Mouse (Mus musculus) CD4-positive helper T cell, adult 2 months (primary cell): ENCODE data around the gene E330017A01Rik.
"Not testable (repeated sequence)": the region's sequence is repeated elsewhere in the genome, so short reads cannot be mapped to it uniquely, and the experiment has no call there.

Experiments
- DNase-seq: peaks from one replicate; pipeline ENCODE4 v3.0.0-alpha.2; 2012; ENCODE audit warnings: low read depth, missing footprints, low spot score

Gene E330017A01Rik

DNA sequence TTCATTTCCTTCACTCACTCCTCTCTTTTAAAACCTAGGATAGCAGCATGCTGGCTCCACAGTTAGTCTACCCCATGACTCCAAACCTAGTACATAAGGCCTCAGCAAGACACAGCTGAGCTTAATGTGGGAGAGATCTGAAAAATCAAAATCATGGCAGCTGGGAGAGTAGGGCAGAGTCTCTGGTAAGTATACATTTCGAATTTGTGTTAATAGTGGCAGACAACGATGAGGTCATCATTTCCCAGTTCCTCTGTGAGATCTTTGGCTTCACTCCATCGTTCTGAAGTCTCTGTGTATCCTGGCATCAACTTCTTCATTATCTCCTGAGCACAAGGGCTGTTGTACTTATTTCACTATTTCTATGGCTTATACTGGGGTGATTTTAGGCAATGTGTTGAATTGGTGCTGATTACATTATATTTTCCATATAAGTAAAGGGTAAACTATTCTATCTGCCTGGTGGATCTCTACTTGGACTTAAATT lies at the start of gene E330017A01Rik:
Gene E330017A01Rik (minus strand): TSS at position 51 of the 487 bp plus-strand sequence.
- DNase-seq = no peak

DNA sequence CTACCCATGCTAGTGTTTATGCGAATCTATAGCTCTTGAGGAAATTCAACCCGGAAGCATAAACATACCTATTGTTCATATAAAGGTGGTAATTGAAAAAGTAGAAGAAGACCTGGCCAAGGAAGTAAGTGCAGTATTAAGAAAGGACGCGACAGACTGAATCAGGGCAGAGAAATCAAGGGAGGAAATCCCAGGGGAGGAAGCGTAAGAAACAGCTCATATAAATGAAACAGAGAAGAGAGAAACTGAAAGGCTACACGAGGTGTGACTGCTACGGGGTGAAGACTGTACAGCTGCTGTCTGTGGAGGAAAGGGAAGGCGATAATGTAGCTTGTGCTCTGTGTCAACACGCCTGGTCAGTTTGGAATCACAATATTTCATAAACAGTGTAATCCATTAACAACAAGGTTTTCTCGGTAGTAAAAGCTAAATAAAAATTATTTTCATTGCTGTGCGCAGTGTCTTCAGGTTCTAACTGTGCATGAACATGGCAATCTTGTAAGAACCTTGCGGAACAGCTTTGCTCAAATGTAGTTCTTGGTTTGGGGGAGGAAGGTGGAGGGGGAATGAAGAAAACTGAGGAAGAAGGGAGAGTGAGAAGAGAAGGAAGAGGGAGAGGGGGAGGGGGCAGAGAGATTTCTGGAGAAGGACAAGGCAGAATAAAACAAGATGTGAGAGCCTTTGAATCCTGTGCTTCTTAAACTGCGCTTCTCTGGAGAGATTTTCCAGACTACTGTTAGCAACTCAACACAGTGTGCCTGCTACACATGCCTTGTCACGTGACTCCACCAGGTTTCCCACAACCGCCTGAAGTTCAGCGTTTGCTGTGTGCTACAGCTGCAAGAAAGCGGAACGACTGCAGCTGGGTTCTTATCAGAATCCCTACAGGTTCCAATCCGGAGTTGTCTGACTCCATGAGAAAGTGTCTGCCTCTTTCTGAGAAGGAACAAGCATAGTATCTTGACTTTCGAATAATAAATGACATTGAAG lies 47.3 kb upstream of the E330017A01Rik start:
- peak; percentile 53 for DNase-seq

DNA sequence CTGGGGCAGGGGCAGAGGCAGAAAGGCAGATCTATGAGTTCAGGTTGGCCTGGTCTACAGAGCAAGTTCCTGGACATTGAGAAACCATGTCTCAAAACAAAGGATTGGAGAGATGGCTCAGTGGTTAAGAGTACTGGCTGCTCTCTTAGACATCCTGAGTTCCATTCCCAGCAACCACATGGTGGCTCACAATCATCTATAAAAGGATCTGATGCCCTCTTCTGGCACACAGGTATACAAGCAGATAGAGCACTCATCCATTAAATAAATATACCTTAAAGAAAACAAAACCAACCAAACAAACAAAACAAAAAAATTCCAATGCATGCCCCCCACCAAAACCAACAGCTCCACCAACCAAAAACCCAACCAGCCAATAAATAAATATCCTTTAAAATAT lies 46.0 kb upstream of the E330017A01Rik start:
- DNase-seq = peak; percentile 34

DNA sequence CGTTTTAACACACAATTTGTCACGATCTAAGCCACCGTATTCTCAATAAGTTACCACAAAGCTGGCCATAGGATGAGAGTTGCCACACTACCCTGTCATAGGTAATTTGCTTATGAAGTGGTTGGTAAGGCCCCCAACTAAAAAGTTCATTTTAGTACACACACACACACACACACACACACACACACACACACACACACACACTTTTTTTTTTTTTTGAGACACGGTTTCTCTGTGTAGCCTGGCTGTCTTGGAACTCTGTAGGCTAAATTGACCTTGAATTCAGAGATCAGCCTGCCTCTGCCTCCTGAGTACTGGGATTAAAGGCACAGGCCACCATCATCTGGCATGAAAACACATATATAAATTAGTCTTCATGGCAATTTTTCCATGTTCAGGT lies 45.4 kb upstream of the E330017A01Rik start:
- no peak for DNase-seq

DNA sequence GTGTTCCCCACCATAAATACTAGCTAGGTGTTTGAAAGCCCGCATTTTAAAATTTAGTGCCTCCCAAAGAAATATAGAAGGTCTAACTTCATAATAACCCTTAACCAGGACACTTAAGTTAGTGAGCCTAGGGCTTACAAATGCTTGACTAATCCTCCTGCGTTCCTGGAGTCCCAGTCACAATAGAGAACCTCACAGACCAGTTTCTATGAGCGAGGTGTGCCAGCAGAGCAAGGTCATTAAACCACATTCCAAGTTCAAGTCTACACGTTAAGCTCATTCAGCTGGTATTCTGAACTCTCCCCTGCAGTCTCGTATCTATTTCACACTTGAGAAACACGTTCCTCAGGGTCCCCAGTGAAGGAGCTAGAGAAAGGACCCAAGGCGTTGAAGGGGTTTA lies 44.3 kb upstream of the E330017A01Rik start:
- no peak for DNase-seq

DNA sequence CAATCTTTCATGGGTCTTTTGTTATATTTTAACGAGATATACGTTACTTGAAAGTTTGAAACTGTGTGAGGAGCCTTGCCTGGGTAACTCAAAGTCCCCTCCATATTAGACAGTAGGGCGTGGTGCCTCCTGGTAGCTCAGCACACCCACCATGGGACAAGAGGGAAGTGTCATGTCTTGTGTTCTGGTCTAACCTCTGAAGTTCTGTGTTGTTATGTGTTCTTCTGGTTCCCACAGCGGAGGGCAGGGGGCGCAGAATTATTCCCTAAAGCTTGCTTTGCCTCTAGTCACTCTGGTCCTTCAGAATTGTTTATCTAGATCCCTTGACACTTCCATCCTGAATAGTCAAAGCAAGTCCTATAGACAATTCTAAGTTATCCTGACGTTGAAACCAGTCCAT lies 43.5 kb upstream of the E330017A01Rik start:
- DNase-seq = no peak

DNA sequence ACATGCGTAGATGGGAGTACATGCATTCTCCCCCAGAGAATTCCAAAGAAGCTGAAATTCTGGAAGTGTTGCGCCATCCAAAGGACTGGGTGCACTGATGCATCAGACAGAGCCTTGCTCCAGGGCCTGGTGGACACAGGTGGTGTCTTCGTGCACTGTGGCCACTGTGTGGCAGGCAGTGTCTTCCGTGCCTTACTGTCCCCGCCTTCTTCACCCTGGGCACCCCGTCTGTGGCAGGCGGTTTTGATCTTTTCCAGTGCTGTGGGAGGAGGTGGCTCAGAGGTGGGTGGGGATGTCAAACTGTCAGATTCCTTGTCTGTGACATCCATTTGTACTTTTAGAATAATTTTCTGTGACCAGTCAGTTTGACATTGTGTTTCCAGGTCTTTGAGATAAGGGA lies 40.1 kb upstream of the E330017A01Rik start:
- DNase-seq = peak; percentile 55

DNA sequence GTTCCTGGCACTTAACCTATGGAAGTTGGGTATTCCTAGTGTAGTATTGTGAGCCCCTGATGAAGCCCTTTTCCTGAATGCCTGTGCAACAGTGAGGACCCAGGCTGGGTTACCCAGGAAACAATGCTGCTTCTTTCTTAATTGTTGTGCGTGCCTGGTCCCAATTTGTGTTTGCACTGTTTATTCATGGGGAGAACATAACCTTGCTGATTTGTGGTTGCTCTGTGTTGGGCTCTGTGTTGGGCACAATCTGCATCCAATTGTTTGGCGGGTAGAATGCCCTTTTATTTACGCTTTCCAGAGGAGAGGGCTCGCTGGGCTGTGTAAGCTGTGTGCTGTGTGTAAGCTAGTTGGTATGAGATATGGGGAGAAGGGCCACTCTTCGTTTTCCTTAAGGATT lies 39.0 kb upstream of the E330017A01Rik start:
- no peak for DNase-seq

DNA sequence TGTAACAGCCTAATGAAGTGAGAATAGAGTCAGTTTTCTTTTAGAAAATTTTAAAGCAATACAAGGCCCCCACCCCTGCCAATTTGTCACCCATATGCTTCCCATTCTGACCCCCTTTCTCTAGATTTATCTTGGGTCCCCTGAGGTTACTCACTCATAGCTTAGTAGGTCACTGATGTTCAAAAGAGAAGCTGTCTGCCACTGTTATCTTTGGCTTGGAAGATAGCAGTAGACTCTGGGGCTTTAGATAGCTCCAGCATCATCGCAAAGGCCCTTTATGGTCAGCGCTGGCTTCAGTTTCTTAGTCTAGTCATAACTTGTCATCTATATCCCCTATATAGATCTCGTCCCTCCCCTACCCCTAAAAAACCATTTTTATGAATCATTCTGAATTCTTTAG lies 38.1 kb upstream of the E330017A01Rik start:
- no peak for DNase-seq

DNA sequence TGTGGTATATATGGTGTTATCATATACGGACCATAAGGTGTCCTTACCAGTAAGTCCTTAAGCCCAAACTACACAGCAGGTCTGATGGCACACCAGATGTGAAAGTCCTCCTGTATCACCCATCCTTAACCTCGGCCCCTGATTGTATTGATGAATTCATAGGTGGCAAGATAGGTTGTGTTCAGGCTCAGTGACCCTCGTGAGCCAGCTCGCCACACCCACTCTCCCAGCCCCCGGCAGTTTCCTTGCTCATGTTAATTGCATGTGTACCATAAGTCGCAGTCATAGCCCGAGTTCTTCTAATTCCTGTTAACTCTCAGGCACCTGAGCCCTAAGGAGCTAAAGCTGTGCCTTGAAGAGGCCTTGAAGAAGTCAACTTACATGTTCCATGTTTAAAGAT lies 37.6 kb upstream of the E330017A01Rik start:
- no peak for DNase-seq

DNA sequence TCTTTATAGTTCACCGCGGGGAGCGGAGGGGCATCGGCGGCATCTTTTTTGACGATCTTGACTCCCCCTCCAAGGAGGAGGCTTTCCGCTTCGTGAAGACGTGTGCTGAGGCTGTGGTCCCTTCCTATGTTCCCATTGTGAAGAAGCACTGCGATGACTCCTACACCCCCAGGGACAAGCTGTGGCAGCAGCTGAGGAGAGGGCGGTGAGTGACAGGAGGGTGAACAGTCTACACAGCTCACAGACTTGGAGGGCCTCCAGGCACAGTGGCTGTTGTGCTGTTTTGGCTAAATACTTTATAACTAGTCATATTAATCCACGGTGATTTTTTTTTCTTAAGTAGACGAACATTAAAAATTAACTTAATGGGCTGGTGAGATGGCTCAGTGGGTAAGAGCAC lies 36.7 kb upstream of the E330017A01Rik start:
- DNase-seq = no peak

DNA sequence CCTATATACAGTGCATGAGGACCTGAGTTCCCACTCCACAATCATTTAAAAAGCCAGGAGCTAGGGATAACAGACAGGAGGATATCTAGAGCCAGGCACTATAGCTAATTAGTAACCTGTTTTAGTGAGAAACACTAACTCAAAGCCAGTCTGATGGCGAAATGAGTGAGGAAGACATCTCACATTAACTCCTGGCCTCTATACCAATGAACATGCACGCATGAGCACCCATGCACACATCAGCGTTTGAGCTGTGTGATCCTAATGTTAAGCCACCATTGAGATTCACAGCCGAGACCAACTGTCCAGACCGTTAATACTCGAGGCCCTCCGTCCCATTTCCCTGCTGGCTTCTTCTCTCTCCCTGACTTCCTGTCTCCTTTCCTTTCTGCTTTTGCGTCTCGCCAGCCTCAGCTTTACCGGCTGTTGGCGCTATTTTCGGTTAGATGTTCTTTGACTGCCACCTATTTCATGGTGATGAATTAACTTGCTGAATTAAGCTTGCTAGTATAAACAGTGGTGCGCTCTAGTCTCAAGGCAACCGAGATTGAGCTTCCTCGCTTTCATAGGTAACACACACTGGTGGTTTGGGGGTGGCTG lies 35.4 kb upstream of the E330017A01Rik start:
- DNase-seq = no peak

DNA sequence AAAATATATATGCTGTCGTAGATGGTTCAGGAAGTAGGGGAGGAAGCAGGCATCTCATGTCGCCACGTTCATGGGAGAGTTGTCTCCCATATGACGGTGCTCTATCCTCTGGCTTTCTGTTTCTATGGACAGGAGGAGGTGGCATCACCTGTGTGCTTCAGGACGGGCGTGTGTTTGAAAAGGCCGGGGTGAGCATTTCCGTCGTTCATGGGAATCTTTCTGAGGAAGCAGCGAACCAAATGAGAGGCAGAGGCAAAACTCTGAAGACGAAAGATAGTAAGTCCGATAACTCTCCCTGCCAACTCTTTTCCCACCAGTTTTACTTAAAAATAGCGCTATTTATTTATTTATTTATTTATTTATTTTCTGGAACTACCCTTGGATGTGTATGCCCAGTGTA lies 33.9 kb upstream of the E330017A01Rik start:
- no peak for DNase-seq

DNA sequence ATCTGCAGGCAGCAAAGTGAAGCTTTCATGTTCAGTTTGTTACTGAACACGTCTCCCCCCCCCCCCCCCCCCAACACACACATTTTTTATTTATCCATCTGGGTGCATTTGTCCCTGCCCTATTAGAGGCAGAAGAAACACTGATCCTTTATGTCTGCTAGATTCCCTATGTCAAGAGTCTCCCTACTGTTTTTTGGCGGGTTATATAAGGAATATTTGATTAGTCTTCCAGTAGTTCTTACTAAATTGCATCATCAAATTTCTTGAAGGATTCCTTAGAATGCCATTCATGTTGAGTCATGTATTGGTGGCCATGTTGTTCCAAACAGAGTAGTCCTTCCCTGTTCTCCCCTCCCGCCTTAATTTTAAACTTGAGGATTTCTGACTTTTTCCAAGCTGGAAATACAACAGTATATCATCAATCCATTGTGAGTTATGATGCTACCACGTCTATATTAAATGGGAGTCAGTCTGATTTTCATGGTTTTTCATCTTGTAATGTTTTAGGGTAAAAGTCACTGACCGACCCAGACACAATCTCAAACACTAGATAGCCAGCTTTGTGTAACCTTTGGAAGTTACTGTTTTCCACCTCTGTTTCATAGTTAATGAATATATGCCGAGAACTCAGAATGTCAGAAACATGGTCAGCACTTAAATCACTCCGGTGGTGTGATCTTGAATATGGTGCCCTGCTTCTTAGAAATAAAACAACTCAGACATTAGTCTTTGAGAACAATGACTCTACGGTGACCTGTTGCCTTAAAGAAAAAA lies 32.9 kb upstream of the E330017A01Rik start:
- no peak for DNase-seq

DNA sequence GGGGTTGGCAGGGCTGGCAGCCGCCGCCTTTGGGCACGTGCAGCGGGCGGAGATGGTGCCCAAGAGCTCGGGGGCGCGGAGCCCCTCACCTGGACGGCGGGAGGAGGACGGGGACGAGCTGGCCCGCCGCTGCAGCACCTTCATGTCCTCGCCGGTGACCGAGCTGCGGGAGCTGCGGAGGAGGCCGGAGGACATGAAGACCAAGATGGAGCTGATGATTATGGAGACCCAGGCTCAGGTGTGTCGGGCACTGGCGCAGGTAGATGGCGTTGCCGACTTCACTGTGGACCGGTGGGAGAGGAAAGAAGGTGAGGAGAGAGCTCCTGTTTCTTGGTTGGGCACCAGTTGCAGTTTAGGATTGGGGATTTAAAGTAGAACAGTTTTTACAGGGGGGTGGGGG lies 32.1 kb upstream of the E330017A01Rik start:
- DNase-seq = peak; percentile 34

DNA sequence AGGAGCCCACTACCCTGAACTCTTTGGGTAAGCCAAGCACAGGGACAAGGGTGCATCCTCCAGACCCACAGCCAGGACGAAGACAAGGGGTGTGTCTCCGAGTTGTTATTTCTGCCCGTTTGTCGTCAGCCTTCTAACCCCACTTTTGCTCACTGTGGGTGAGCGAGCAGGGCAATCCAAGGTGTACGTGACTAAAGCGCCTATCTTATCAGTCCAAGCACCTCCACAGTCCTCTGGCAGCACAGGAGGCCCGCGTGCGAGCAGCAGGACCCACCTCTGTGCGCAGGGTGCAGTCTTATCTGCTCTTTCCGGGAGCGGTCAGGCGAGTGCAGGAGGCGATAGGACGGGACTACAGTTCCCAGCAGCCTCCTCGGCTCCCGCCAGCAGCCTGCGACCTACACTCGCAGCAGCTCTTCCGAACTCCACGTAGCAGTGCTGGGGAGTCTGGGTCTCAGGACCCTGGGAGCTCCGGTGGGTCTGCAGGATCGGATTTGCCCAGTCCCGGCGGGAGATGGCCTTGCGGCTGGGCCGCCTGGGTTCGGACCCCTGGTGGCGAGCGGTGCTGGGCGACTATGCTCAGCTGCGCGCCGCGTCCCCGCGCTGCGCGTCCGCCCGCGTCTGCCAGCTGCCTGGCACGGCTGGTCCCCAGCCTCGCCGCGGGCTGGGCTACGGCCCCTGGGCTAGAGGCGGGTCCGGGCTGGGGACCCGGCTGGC lies 31.5 kb upstream of the E330017A01Rik start, which contains the start of gene Cpox:
Gene Cpox (plus strand): TSS at position 376 of the 714 bp plus-strand sequence.
- peak; percentile 85 for DNase-seq

DNA sequence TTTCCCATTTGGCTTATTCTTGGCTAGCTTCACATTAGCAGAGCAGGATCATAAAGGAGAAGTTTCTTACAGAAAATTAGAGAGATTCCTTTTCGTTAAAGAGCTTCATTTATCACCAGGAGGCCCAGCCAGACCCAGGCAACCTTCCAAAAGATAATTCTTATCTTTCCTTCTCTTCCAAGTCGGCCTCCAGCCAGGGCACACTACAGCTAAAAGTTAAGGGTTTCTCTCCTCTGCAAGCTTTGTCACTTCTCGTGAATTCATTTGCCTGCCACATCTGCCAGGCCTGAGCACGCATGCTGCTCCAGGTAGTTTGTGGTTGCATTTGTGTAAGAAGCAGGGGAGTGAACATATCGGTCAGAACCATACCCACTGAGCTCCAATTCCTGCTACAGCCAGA lies 30.7 kb upstream of the E330017A01Rik start:
- no peak for DNase-seq

DNA sequence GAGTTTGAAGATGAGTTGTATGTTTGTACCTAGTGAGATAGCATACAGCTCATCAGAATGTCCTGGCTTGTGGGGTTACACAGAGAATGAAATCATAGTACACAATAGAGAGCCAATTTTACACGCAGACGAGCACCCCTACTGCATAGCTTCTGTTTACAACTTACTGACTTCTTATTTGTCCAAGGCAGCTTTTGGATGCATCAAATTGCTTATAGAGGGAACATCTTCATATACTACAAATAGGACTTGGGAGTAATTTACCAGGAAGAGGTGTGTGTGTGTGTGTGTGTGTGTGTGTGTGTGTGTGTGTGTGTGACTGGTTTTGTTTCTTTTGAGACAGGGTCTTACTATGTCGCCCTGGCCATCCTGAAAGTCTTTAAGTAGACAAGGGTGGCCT lies 30.0 kb upstream of the E330017A01Rik start:
- no peak for DNase-seq

DNA sequence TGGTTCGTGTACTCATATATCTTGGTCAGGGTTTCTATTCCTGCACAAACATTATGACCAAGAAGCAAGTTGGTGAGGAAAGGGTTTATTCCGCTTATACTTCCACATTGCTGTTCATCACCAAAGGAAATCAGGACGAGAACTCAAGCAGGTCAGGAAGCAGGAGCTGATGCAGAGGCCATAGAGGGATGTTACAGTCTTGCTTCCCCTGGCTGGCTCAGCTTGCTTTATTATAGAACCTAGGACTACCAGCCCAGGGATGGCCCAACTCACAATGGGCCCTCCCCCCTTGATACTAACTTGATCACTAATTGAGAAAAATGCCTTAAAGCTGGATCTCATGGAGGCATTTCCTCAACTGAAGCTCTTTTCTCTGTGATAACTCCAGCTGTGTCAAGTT lies 28.1 kb upstream of the E330017A01Rik start:
- not testable (repeated sequence) for DNase-seq

DNA sequence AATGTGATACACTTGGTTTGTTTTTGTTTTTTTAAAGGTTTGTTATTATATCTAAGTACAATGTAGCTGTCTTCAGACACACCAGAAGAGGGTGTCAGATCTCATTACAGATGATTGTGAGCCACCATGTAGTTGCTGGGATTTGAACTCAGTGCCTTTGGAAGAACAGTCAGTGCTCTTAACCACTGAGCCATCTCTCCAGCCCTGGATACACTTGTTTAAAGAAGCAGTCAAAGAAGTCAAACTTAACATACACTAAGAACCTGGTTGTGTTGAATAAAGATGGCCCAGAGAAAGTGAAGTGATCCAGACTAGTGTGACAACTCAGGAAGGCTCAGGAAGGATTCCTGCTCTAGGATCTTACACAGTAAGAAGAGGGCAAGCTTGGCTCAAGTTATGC lies 26.6 kb upstream of the E330017A01Rik start:
- DNase-seq = not testable (repeated sequence)

DNA sequence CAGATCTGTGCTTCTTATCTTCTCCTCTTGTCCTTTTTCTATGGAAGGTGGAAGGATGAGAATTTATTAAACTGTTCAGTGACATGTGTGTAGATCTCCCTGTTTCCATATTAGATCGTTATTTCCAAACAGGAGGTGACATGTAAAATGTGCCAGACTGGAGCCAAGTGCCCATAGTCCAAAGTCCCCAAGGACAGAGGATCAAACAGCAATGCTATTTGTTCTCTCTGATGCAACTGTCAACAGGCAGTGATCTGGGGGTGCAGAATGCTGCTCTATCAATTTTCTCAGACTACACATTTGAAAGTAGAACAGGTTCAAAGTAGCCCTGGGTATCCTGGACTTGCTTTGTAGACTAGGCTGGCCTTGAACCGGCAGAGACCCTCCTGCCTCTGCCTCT lies 25.3 kb upstream of the E330017A01Rik start:
- DNase-seq = no peak
